In the genomic region with DNA sequence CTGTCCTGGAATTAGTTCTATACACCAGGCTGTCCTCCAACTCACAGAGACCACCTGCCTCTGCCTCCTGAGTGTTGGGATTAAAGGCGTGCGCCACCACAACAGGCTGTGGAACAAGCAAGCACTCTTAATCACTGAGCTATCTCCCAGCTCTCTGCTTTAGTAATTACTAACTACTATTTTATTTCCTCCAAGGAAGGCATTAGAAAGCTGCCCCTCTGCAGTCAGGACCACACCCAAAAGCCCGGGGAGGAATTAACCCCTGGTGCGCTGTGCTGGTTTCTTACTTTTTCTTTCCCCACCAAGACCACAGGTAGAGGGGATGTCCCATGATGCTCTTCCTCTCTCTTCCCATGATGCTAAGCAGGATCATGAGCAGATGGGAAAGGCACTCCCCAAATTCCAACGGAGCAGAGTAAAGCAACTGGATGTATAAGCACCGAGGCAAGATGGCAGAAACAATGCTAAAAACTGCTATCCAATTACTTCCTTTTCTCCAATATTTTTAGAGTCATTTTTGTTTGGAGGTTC, we compare ENCODE assay signal across 30 mouse cellular contexts. TPM values are rescaled to one million over a fixed set of nuclear protein-coding genes. Genes with fewer than 3 reads are reported as not detected.
DNase-seq lines count a peak whose midpoint lies in the region; TF ChIP-seq lines count a peak whose summit lies in the region.
"Had no signal": no experiment of that assay in that cellular context is flagged by ENCODE, and none has a peak within 500 bp of the region (broad histone marks: within the 10 kb centered on the region; RNA-seq: fewer than 3 reads in every experiment).

No protein-coding gene starts in this region.

- no peaks in the 10 kb centered on the region for H3K36me3 ChIP-seq in testis, adult 2 months (ENCODE audit: control insufficient read depth, insufficient read depth, low read length)
- H3K36me3 ChIP-seq: liver, embryonic 13.5 days had no signal

- DNase-seq in heart, adult 11 months: peak; percentile 93
- DNase-seq in heart, postnatal 4 days: no peak
- no peak for DNase-seq in layer of hippocampus, adult 2 months (ENCODE audit: low spot score in 2 of 2)
- DNase-seq in layer of hippocampus, postnatal 36 days: no peak
- no peak for DNase-seq in testis, postnatal 14 days (ENCODE audit: low spot score)
- DNase-seq in thymus, postnatal 14 days: no peak
- DNase-seq: cerebellum, adult 9-11 months; gastrocnemius, postnatal 25 days; kidney, adult 18-20 months; kidney, postnatal 14 days; liver, embryonic 13.5 days; lung, embryonic 14.5 days; midbrain, embryonic 14.5 days; thymus, postnatal 25 days had no signal

- TF ChIP-seq POLR2A in testis, adult 2 months (IDR thresholded peaks at IDR 0.05; ENCODE audit: control insufficient read depth, low read depth, low read length): no peak

- no peak overlapping the region for H3K4me3 ChIP-seq in layer of hippocampus, adult 2 months
- no peak overlapping the region for H3K4me3 ChIP-seq in testis, adult 2 months (ENCODE audit: control insufficient read depth, low read depth, low read length)
- H3K4me3 ChIP-seq: embryonic facial prominence, embryonic 12.5 days; erythroblast, embryonic 14.5 days; hindbrain, embryonic 12.5 days; limb, embryonic 10.5 days; liver, embryonic 13.5 days; megakaryocyte, embryonic 14.5 days; neural tube, embryonic 15.5 days had no signal

- H3K27ac ChIP-seq in layer of hippocampus, adult 2 months: peak overlapping the region; percentile 64
- peak overlapping the region; percentile 54; the same call in 1 of the 2 replicates for H3K27ac ChIP-seq in testis, adult 2 months (ENCODE audit: control insufficient read depth, insufficient read depth, low read depth, low read length)
- H3K27ac ChIP-seq: embryonic facial prominence, embryonic 12.5 days; hindbrain, embryonic 12.5 days; limb, embryonic 10.5 days; neural tube, embryonic 15.5 days had no signal

- H3K4me1 ChIP-seq in testis, adult 2 months (ENCODE audit: control insufficient read depth, insufficient read depth, low read length): no peaks in the 10 kb centered on the region
- H3K4me1 ChIP-seq: embryonic facial prominence, embryonic 12.5 days had no signal

- TF ChIP-seq CTCF in layer of hippocampus, adult 2 months (conservative IDR thresholded peaks at IDR 0.05): no peak
- no peak for TF ChIP-seq CTCF in testis, adult 2 months (IDR thresholded peaks at IDR 0.05; ENCODE audit: control insufficient read depth, insufficient read depth, insufficient replicate concordance, low read depth, low read length)

- H3K27me3 ChIP-seq in testis, adult 2 months (ENCODE audit: control insufficient read depth, insufficient read depth, low read length): no peaks in the 10 kb centered on the region
- H3K27me3 ChIP-seq: embryonic facial prominence, embryonic 12.5 days; hindbrain, embryonic 12.5 days; liver, embryonic 13.5 days; neural tube, embryonic 15.5 days had no signal

RNA-seq across cellular contexts. Expression of gene Cttnbp2nl, which starts 15.6 kb away (rescaled TPM):
- 10 to 100 TPM; 35.3 to 36.3 TPM for total RNA-seq in heart, postnatal 4 days (2021)
- total RNA-seq in layer of hippocampus, adult 2 months (2021): 10 to 100 TPM; 21.1 to 25.4 TPM
- total RNA-seq in layer of hippocampus, postnatal 36 days (2021): 10 to 100 TPM; 27.1 to 27.5 TPM
- polyA plus RNA-seq in testis, adult 2 months (2012; rRNA removed): 7.4 and 7.6 TPM in 2 replicates

RNA-seq across cellular contexts. Expression of gene 4930564D02Rik, which starts 29.3 kb away (rescaled TPM):
- total RNA-seq in heart, postnatal 4 days (2021): not detected
- not detected for total RNA-seq in layer of hippocampus, adult 2 months (2021)
- not detected for total RNA-seq in layer of hippocampus, postnatal 36 days (2021)
- polyA plus RNA-seq in testis, adult 2 months (2012; rRNA removed): 1.2 and 1.8 TPM in 2 replicates
- total RNA-seq: adrenal gland, adult 18-20 months; adrenal gland, postnatal 4 days; gastrocnemius, postnatal 25 days; layer of hippocampus, adult 8-10 months; left cerebral cortex, adult 8-10 months had no signal
- polyA plus RNA-seq: CD4-positive, CD25-positive, alpha-beta regulatory T cell, adult 4 months; embryonic facial prominence, embryonic 12.5 days; erythroblast, embryonic 14.5 days; forebrain, embryonic 14.5 days; heart, embryonic 14.5 days; hindbrain, embryonic 12.5 days; limb, embryonic 10.5 days; liver, embryonic 13.5 days; lung, embryonic 14.5 days; midbrain, embryonic 14.5 days; neural tube, embryonic 15.5 days; spleen, adult 2 months; stomach, embryonic 14.5 days had no signal
